In genomic region chr13:38342598-38342997, GRCm38 (mm10) we compare ENCODE assay signal across 7 mouse cellular contexts. TPM values are rescaled to one million over a fixed set of nuclear protein-coding genes. Genes with fewer than 3 reads are reported as not detected.
DNase-seq lines count a peak whose midpoint lies in the region; ATAC-seq and TF ChIP-seq lines count a peak whose summit lies in the region.

No protein-coding gene starts in this region.

- ATAC-seq in liver, embryonic 14.5 days (ENCODE audit: insufficient read depth) = no peak

- intact Hi-C loops in left cerebral cortex, adult 2 months (cut with DNase I) = loop anchor here (2.0 to 5.0 kb wide), 4 partner anchors 96 to 252 kb away; no protein-coding TSS in a partner anchor

- peak in 1 of 2 experiments; percentile 30 for DNase-seq in left cerebral cortex, adult 2 months (ENCODE audit: extremely low spot score in 1 of 2, low spot score in 2 of 2)
- DNase-seq in left cerebral cortex, adult 11 months (ENCODE audit: low spot score) = no peak
- DNase-seq in ZHBTc4 (ENCODE audit: low read depth, low spot score) = peak; percentile 80
- peak; percentile 76 to 86 for DNase-seq in cerebellum, postnatal 14 days
- peak; percentile 80 for DNase-seq in heart, embryonic 10.5 days (ENCODE audit: low spot score)
- no peak for DNase-seq in liver, embryonic 14.5 days (ENCODE audit: low read depth in 3 of 3, low spot score in 3 of 3)
- DNase-seq in spleen, postnatal 10 days (ENCODE audit: low spot score in 2 of 2) = peak; percentile 22 to 71

- H3K27ac ChIP-seq in left cerebral cortex, adult 2 months = no peak overlapping the region
- H3K27ac ChIP-seq in heart, embryonic 10.5 days = no peak overlapping the region
- no peak overlapping the region for H3K27ac ChIP-seq in liver, embryonic 14.5 days

- H3K9me3 ChIP-seq in heart, embryonic 10.5 days = peaks cover 8% of the 10 kb centered on the region
- H3K9me3 ChIP-seq in liver, embryonic 14.5 days (ENCODE audit: control insufficient read depth, low read length) = no peaks in the 10 kb centered on the region

- H3K4me2 ChIP-seq in liver, embryonic 14.5 days (ENCODE audit: low read depth) = no peak overlapping the region

- H3K27me3 ChIP-seq in heart, embryonic 10.5 days (ENCODE audit: insufficient read depth, poor library complexity, severe bottlenecking) = peaks cover 39% of the 10 kb centered on the region
- H3K27me3 ChIP-seq in liver, embryonic 14.5 days (ENCODE audit: control insufficient read depth, insufficient read depth, low read length) = peaks cover 37% of the 10 kb centered on the region

- no peak overlapping the region for H3K9ac ChIP-seq in liver, embryonic 14.5 days (replicated peaks)

- no peaks in the 10 kb centered on the region for H3K36me3 ChIP-seq in heart, embryonic 10.5 days
- H3K36me3 ChIP-seq in liver, embryonic 14.5 days (replicated peaks; ENCODE audit: control insufficient read depth, insufficient read depth, low read depth) = no peaks in the 10 kb centered on the region

- TF ChIP-seq EP300 in liver, embryonic 14.5 days (IDR thresholded peaks at IDR 0.05; ENCODE audit: low read depth) = no peak

- WGBS in heart, embryonic 10.5 days = 30% methylated on average over 7 of the region's 7 CpGs
- WGBS in liver, embryonic 14.5 days (ENCODE audit: insufficient replicate concordance) = 18% methylated on average over 7 of the region's 7 CpGs

- H3K4me1 ChIP-seq in heart, embryonic 10.5 days = peaks cover 33% of the 10 kb centered on the region
- no peaks in the 10 kb centered on the region for H3K4me1 ChIP-seq in liver, embryonic 14.5 days (replicated peaks; ENCODE audit: control insufficient read depth in 2 of 2, insufficient read depth in 2 of 2, low read length in 1 of 2)

- TF ChIP-seq CTCF in left cerebral cortex, adult 2 months (IDR thresholded peaks at IDR 0.05) = peak; percentile 59
- TF ChIP-seq CTCF in liver, embryonic 14.5 days (IDR thresholded peaks at IDR 0.05; ENCODE audit: low read depth) = peak; percentile 53

- H3K4me3 ChIP-seq in left cerebral cortex, adult 2 months = no peak overlapping the region
- no peak overlapping the region for H3K4me3 ChIP-seq in heart, embryonic 10.5 days
- H3K4me3 ChIP-seq in liver, embryonic 14.5 days (ENCODE audit: insufficient read depth in 1 of 2, low read depth in 2 of 2, low read length in 2 of 2) = no peak overlapping the region

RNA-seq across cellular contexts. Expression of gene Bmp6, which starts 2.3 kb away (rescaled TPM):
- total RNA-seq in left cerebral cortex, adult 2 months (2021) = 10 to 100 TPM in 1 of 2 experiments, 1 to 10 TPM in 1; 8.9 to 10.8 TPM
- 1.1 and 2.1 TPM in 2 replicates for polyA plus RNA-seq in heart, embryonic 10.5 days (2016; fragmentation: Nextera tagmentation; extraction: Ambion mirVana)
- polyA plus RNA-seq in liver, embryonic 14.5 days (2012; rRNA removed) = 0.39 and 0.54 TPM in 2 replicates
- polyA plus RNA-seq in liver, embryonic 14.5 days (2014; fragmentation: Nextera tagmentation; extraction: Ambion mirVana) = 0.19 and 0.20 TPM in 2 replicates

Comparison
In these comparisons a context has a peak if more than half of its experiments do, and no peak if none do; other contexts are left out.
1. DNase-seq: peak in ZHBTc4 (single experiment), cerebellum, postnatal 14 days (2 of 2), heart, embryonic 10.5 days (single experiment) and spleen, postnatal 10 days (2 of 2); none in left cerebral cortex, adult 11 months (single experiment) and liver, embryonic 14.5 days (0 of 3).